Comparison of ENCODE assay signal across 10 mouse cellular contexts in the genomic region with DNA sequence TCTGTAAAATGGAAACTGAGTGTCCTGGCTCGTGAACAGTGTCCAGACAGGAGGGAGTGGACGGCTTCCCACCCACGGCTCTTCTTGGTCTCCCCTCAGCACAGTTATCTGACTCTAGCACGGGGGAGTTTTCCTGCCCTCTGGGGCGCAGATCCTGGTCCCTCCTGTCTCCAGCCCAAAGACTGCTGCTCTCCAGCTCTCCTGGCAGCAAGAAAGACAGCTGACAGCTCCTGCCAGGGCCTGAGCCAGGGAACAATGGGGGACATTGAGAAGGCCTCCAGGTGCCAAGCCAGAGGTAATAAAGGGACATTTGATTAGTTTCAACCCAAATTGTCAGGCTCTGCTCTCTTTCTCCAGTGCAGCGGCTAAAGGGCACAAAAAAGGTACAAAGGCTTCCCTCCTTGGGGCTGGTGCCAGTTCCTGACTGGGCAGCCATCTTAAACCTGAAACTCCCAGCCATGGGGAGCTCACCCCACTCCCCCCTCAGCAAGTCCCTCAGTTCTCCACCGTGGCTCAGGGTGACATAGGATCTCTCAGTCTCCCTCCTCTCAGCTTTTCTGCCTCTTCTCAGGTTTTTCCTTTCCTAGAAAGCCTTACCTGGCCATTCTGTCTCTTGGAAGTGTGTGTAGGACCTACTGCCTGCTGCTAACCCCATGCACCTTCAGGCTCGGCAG. TPM values are rescaled to one million over a fixed set of nuclear protein-coding genes. Genes with fewer than 3 reads are reported as not detected.
DNase-seq lines count a peak whose midpoint lies in the region; ATAC-seq lines count a peak whose summit lies in the region.
"Had no signal": no experiment of that assay in that cellular context is flagged by ENCODE, and none has a peak within 500 bp of the region (broad histone marks: within the 10 kb centered on the region; RNA-seq: fewer than 3 reads in every experiment).

No protein-coding gene starts in this region.

- H3K36me3 ChIP-seq in heart, embryonic 11.5 days (ENCODE audit: control insufficient read depth, insufficient read depth, low read length): no peaks in the 10 kb centered on the region
- H3K36me3 ChIP-seq in limb, embryonic 13.5 days: 0 out of 2 replicates have a peak, but pooled peaks cover 4% of the 10 kb centered on the region

- peaks cover 64% of the 10 kb centered on the region for H3K4me1 ChIP-seq in heart, embryonic 11.5 days (ENCODE audit: control insufficient read depth, insufficient read depth, low read length)
- H3K4me1 ChIP-seq in limb, embryonic 13.5 days: peaks cover 39% of the 10 kb centered on the region

- no peaks in the 10 kb centered on the region for H3K9me3 ChIP-seq in heart, embryonic 11.5 days (replicated peaks; ENCODE audit: control insufficient read depth, low read length)
- no peaks in the 10 kb centered on the region for H3K9me3 ChIP-seq in limb, embryonic 13.5 days

- peak overlapping the region; percentile 32 for H3K4me2 ChIP-seq in heart, embryonic 11.5 days
- no peak overlapping the region for H3K4me2 ChIP-seq in limb, embryonic 13.5 days (replicated peaks)

- peak overlapping the region; percentile 30; the same call in 1 of the 2 replicates for H3K9ac ChIP-seq in heart, embryonic 11.5 days (ENCODE audit: low read depth, low read length)
- 0 out of 2 replicates have a peak overlapping the region, but pooled peaks have one; percentile 21 for H3K9ac ChIP-seq in limb, embryonic 13.5 days

- WGBS in heart, embryonic 11.5 days (ENCODE audit: insufficient replicate concordance): 41% methylated on average over 8 of the region's 8 CpGs
- WGBS in limb, embryonic 13.5 days: 62% methylated on average over 8 of the region's 8 CpGs

- no peak for DNase-seq in heart, postnatal 14 days
- peak; percentile 6 for DNase-seq in thymus, postnatal 4 days
- no peak for DNase-seq in thymus, adult 18-20 months
- no peak for DNase-seq in right cerebral cortex, postnatal 25 days
- no peak for DNase-seq in ovary, postnatal 14 days (ENCODE audit: low spot score)
- DNase-seq: embryo, embryonic 11 days; heart, postnatal 10 days; lung, postnatal 36 days had no signal

- H3K4me3 ChIP-seq in heart, embryonic 11.5 days (ENCODE audit: low read depth, low read length): no peak overlapping the region
- no peak overlapping the region for H3K4me3 ChIP-seq in limb, embryonic 13.5 days

- no peaks in the 10 kb centered on the region; the same call in 1 of the 2 replicates for H3K27me3 ChIP-seq in heart, embryonic 11.5 days (ENCODE audit: control insufficient read depth, insufficient read depth, low read length)
- H3K27me3 ChIP-seq in limb, embryonic 13.5 days: no peaks in the 10 kb centered on the region

- intact Hi-C loops in heart, postnatal 14 days (cut with DNase I): no loop called here

- no peak for ATAC-seq in heart, embryonic 11.5 days (replicated peaks; ENCODE audit: insufficient number of reproducible peaks, low FRiP score, low TSS enrichment)
- ATAC-seq in limb, embryonic 13.5 days (ENCODE audit: low FRiP score, low read depth): no peak

- peak overlapping the region; percentile 2 for H3K27ac ChIP-seq in heart, embryonic 11.5 days (ENCODE audit: low read depth, low read length)
- no peak overlapping the region for H3K27ac ChIP-seq in limb, embryonic 13.5 days

RNA-seq across cellular contexts. Expression of gene Galnt10, which starts 11.5 kb away (rescaled TPM):
- 7.1 and 10.6 TPM in 2 replicates for polyA plus RNA-seq in heart, embryonic 11.5 days (2014; fragmentation: Nextera tagmentation; extraction: Ambion mirVana)
- 10 to 100 TPM; 11.1 to 12.8 TPM for total RNA-seq in heart, postnatal 14 days (2021)
- 28.6 and 31.3 TPM in 2 replicates for polyA plus RNA-seq in limb, embryonic 13.5 days (2015; fragmentation: Nextera tagmentation; extraction: Ambion mirVana)
